Mouse (Mus musculus) NIH3T3 (cell line): ENCODE results near the gene Armh2.

ENCODE experiments used
- DNase-seq: peaks from one replicate; pipeline ENCODE4 v3.0.0-alpha.2; 2012; ENCODE audit warnings: low read depth

Gene Armh2

DNA sequence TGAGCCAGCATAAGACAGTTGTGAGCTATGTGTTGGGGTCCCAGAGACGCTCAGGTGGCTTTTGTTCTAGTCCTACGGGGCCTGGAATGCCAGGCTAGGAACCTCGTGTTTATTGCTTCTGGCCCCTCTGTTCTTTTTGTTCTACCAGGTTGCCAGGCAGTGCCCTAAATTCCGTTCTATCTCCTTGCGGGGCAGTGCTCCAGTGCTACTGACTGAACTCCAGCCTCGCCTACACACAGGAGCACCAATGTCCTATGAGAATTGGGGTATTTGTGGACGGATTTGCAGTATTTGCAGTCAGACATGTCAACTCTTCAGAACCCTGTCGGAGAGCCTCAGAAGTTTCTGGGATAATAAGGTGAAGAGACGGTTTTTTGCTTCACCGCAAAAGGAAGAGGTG is at the start of gene Armh2:
Gene Armh2, plus strand, starts transcription at position 205 of the 400 bp plus-strand sequence.
- no peak for DNase-seq

GRCm38 (mm10) chr13:24693312-24693711 is 47.7 kb upstream of the Armh2 start:
- no peak for DNase-seq

- DNase-seq, result no peak
Measured at GRCm38 (mm10) chr13:24698746-24699145, 42.3 kb upstream of the Armh2 start.

GRCm38 (mm10) chr13:24702128-24702527 is 38.9 kb upstream of the Armh2 start:
- DNase-seq, result no peak

- DNase-seq, result no peak
Measured at GRCm38 (mm10) chr13:24709656-24710396, 31.2 kb upstream of the Armh2 start.

- DNase-seq, result no peak
Measured at GRCm38 (mm10) chr13:24710968-24711367, 30.1 kb upstream of the Armh2 start.

DNA sequence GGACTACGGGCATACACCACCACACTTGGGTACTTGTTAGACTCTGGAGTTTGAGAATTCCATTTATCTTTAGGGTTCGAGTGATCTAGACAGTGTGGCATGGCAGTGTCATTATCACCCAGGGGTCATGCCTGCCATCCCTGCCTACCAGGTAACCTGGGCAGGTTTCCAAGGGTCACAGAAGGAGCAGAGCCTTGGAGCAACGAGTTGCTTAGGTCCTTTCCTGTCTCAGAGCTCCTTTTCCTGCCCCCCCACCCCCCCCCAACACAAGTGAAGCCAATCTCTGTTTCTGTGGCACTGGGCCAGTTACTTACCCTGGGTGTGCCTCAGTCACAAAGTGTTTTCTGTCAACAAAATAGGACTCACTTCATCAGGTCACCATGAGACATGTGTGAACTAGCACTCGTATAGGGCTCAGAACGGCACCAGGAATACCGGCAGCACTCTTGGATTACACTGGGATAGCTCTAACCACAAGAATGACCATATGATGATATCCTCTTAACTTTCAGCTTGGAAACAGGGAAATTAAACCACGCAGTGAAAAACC is 28.4 kb upstream of the Armh2 start:
- no peak for DNase-seq

GRCm38 (mm10) chr13:24713434-24714000 is 27.5 kb upstream of the Armh2 start:
- DNase-seq, result peak; percentile 86

DNA sequence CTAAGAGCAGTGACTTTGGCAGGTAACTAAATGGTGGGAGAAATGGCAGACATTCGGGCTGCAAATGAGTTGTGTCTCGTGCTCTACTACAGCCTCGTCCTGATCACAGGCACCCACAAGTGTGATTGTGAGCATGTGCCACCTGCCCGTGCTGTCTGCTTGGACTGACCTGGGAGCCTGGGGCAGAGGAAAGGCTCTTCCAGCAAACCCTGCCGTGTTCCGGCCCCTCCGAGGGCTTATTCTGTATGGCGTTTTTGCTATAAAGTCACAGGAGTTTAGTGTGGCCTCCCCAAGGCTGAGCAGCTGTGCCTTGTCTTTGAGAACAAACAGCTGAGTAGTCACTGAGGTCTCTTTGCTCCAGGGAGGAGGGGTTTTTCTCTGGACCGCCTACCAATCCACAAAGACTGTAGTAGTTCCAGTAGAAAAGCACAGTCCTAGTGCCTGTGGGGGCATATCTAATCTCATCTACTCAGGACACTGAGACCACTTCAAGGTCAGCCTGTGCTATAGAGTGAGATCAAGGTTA is 26.6 kb upstream of the Armh2 start:
- no peak for DNase-seq

GRCm38 (mm10) chr13:24715601-24716000 is 25.4 kb upstream of the Armh2 start:
- DNase-seq, result no peak

- DNase-seq, result no peak
Measured at GRCm38 (mm10) chr13:24716441-24716840, 24.6 kb upstream of the Armh2 start.

- no peak for DNase-seq
Measured at GRCm38 (mm10) chr13:24717677-24718076, 23.4 kb upstream of the Armh2 start.

DNA sequence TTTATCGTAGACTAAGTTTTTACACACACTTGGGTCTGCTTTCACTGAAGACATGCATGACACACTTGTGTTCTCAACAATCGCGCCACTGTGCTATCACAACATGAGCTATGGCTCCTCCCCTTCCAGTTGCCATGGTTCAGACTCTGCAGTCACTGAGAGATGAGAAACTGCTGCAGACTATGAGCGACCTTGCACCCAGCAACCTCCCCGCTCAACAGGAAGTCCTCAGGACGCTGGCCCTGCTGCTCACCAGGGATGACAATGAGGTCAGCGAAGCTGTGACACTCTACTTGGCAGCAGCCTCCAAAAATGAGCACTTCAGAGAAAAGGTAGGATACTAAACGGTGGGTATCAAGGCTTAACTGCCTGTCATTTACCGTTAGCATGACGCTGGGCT is 19.5 kb upstream of the Armh2 start:
- no peak for DNase-seq

DNA sequence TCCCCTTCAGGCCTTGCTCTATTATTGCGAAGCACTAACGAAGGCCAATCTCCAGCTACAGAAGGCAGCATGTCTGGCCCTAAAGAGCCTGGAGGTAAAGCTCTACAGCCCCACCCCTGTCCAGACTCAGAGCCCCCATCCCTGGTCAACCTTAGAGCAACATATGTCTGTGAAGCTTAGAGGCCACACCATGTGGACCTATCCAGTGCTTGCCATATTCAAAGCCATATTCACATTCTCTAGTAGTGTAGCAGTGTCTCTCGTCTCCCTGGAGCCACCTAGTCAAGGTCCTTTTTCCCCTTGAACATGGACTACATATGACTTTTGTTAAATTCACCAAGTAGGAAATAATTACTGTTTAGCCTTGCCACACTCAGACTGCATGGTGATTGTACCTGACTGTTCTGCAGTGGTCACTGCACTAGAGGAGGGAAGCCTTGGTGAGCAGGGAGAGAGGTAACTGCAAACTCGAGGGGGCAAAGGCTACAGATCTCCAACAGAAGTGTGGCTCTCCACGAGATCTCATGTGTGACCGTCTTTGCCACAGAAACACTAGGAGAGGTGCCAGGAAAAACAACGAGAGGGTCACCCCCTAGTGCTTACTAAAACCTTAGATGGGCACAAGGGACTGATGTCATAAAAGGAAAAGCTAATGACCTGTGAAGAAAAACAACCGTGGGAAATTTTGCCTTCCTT is 17.2 kb upstream of the Armh2 start:
- DNase-seq, result no peak

- DNase-seq, result no peak
Measured at GRCm38 (mm10) chr13:24724395-24724759, 16.7 kb upstream of the Armh2 start.

DNA sequence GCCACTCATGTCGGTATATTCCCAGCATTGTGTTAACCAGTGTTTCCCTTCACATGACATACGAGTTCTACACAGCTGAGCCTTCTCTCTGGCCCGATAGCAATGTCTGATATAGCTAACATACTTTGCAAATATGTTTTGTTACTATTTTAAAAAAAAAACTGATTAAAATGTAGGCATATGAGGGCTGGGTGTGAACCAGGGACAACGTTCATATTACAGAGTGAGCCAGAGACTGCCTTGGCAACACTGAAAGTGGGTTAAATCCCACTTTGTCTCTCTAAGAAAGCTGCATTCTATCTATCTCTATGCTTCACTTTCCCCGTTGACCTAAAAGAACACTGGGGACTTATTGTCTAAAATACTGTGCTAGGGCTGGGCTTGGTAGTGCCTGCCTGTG is 11.9 kb upstream of the Armh2 start:
- no peak for DNase-seq

DNA sequence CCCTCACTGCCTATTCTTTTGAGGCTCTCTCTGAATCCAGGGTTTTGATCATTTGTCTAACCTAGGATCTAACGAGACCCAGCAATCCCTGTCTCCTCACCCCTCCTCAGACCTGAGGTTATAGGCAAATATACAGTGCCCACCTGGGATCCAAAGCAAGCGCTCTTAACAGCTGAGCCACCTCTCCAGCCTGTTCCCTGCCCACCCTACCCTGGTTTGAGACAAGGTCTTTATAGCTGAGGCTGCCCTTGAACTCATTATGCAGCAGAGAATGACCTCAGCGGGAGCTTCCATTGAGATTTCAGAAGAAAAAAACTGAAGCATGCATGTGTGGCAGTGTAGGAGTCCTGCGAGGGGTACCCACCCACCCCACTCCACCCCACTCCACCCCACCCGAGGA is 6.5 kb upstream of the Armh2 start:
- no peak for DNase-seq

- DNase-seq, result peak; percentile 19
Measured at GRCm38 (mm10) chr13:24735608-24736131, 5.4 kb upstream of the Armh2 start.

DNA sequence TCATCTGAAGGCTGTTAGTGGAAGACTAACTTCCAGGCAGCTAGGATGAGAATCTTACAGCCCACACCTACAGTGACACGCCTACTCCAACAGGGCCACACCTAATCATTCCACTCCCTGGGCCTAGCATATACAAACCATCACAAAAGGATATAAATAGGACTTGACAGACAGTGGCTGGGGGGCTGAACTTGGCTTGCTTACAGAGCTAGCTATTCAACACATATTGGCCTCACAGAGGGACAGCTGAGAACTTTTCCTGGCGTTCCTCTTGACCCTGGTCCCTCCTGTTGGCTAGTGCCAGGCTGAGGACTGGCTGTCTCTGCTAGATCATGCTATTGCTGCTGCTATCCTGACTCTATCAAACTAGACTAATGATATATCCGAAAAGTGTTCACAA is 6.8 kb downstream of the Armh2 start:
- no peak for DNase-seq

DNA sequence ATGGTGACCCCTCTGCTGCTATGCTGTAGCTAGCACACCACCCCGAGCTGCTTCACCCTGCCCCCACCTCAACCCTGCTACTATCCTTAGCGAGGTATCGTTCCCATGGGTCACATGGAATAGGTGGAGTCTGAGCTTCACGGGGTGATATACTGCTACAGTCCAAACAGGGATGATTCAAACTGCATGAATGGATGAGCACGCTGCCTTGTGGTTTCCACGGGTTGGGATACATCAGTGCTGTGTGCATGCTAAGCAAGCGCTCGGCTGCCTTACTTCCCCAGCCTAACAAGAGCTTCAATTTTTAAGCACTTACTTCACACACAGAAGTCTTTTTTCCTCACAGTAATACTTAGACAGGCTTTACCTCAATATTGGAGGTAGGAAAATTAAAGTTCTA is 9.8 kb downstream of the Armh2 start:
- no peak for DNase-seq

DNA sequence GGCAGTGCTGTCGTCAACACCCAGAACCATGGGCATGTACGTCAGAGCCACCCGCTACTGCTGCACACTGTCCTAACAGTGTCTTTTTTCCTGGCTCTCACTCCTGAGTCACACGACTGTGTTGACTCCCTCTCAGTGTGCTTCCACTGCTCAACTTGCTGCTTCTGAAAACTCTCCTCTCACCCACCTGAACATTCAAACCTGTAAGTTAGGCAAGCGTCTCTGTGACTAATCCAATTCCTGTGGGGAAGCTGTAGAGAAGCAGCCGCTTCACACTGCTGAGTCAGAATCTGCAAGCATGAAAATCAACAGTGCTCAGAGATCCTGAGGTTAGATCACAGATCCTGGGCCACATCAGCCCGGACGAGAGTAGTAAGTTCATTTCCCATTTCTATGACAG is 10.4 kb downstream of the Armh2 start:
- DNase-seq, result peak; percentile 28

GRCm38 (mm10) chr13:24756756-24757155 is 15.7 kb downstream of the Armh2 start:
- DNase-seq, result no peak
